Mouse (Mus musculus) stomach, postnatal 0 days (tissue): ENCODE data around the gene Tmcc2.

Experiments
- CTCF ChIP-seq: IDR thresholded peaks from 2 replicates; pipeline ENCODE4 v1.5.1; 2016; ENCODE audit warnings: antibody characterized with exemption, low read depth, mild to moderate bottlenecking, moderate library complexity
- EP300 ChIP-seq: optimal IDR thresholded peaks from 2 replicates; pipeline ENCODE3; 2016; ENCODE audit warnings: antibody characterized with exemption

- TF ChIP-seq CTCF (no peak), EP300 (no peak)
Observed at GRCm38 (mm10) chr1:132381929-132382328, 9.2 kb downstream of the Tmcc2 start.
